Mouse (Mus musculus) forebrain, embryonic 16.5 days (tissue): Measurements from ENCODE around the gene Gm20929. TPM values are rescaled to one million over a fixed set of nuclear protein-coding genes. Genes with fewer than 3 reads are reported as not detected.
"Not testable (repeated sequence)": the region's sequence is repeated elsewhere in the genome, so short reads cannot be mapped to it uniquely, and the experiment has no call there.

ENCODE experiments used
- ATAC-seq: fragments of 200-750 bp; cut with Nextera tagmentation; 2 replicates; pipeline ENCODE4 v1.8.0; 2017; ENCODE audit warnings: mild to moderate bottlenecking, moderate library complexity
- H3K27ac ChIP-seq: fragments of 300-500 bp; sonication (generic); 2 replicates; pipeline ENCODE4 v1.5.1; 2014; ENCODE audit warnings: low read length, control low read depth
- H3K27me3 ChIP-seq: fragments of 300-500 bp; sonication (generic); replicated peaks from 2 replicates; pipeline ENCODE4 v1.6.1; 2014; ENCODE audit warnings: low read length; ENCODE audit not compliant: control insufficient read depth, insufficient read depth
- H3K36me3 ChIP-seq: fragments of 300-500 bp; sonication (generic); 2 replicates; pipeline ENCODE4 v1.6.1; 2014; ENCODE audit not compliant: control insufficient read depth, insufficient read depth
- H3K4me1 ChIP-seq: fragments of 300-500 bp; sonication (generic); replicated peaks from 2 replicates; pipeline ENCODE4 v1.6.1; 2014; ENCODE audit warnings: low read length; ENCODE audit not compliant: control insufficient read depth, insufficient read depth
- H3K4me2 ChIP-seq: fragments of 300-500 bp; sonication (generic); 2 replicates; pipeline ENCODE4 v1.6.1; 2014; ENCODE audit warnings: mild to moderate bottlenecking, low read length, control low read depth
- H3K4me3 ChIP-seq: fragments of 300-500 bp; sonication (generic); replicated peaks from 2 replicates; pipeline ENCODE4 v1.5.1; 2014; ENCODE audit warnings: mild to moderate bottlenecking, low read length, control low read depth
- H3K9ac ChIP-seq: fragments of 300-500 bp; sonication (generic); replicated peaks from 2 replicates; pipeline ENCODE4 v1.6.1; 2014; ENCODE audit warnings: low read depth, low read length, control low read depth
- H3K9me3 ChIP-seq: fragments of 300-500 bp; sonication (generic); 2 replicates; pipeline ENCODE4 v1.6.1; 2016; ENCODE audit warnings: low read length; ENCODE audit not compliant: control insufficient read depth
- WGBS: fragments of 180-500 bp; shearing (Covaris S2); extraction: QIAGEN DNeasy Blood & Tissue Kit; methylation state at CpG from one replicate; pipeline ENCODE4 v1.1.7; 2014; 5-methylcytosine and 5-hydroxymethylcytosine counted together
- polyA plus RNA-seq: library from polyadenylated mRNA; unstranded; fragments of >200 nt; fragmentation: Nextera tagmentation; extraction: Ambion mirVana; gene quantifications from 2 replicates; pipeline ENCODE4 v1.2.1, GENCODE M21; 2015

Gene Gm20929
- not detected in 2 replicates for polyA plus RNA-seq

GRCm38 (mm10) chrY:53843649-53844048 lies at the start of gene Gm20929:
Gene Gm20929, plus strand, starts transcription at chrY:53843949.
- not testable (repeated sequence) for H3K27me3 ChIP-seq, H3K4me2 ChIP-seq, H3K27ac ChIP-seq, H3K36me3 ChIP-seq, ATAC-seq, H3K9ac ChIP-seq, H3K4me1 ChIP-seq, H3K4me3 ChIP-seq, H3K9me3 ChIP-seq
- WGBS: no CpG with 5 or more reads among the region's 6 CpGs
